Mouse (Mus musculus): ENCODE measurements around the gene Fam229a.

GRCm38 (mm10) chr4:129508237-129508515, 17.2 kb downstream of the Fam229a start:
- TF ChIP-seq CTCF (IDR thresholded peaks at IDR 0.05; ENCODE audit: low read depth) = no peak
- TF ChIP-seq EP300 (IDR thresholded peaks at IDR 0.05; ENCODE audit: low read depth) = no peak; the same call in 1 of the 2 replicates
